Mouse (Mus musculus) megakaryocyte, embryonic 14.5 days (primary cell): Measurements from ENCODE around the gene Gpr155.

Experiments
- FLI1 ChIP-seq: IDR thresholded peaks from 2 replicates; pipeline ENCODE4 v1.6.1; 2012; ENCODE audit warnings: low read length, inconsistent platforms, mixed read lengths
- GATA1 ChIP-seq: IDR thresholded peaks from 3 replicates; pipeline ENCODE4 v1.6.1; 2012; ENCODE audit warnings: mixed read lengths, low read length, inconsistent platforms, borderline replicate concordance

GRCm38 (mm10) chr2:73407662-73408061, 21.3 kb upstream of the Gpr155 start:
- no peak for TF ChIP-seq FLI1
- no peak for TF ChIP-seq GATA1
